Mouse (Mus musculus): Measurements from ENCODE around the gene Cadm3. TPM values are rescaled to one million over a fixed set of nuclear protein-coding genes. Genes with fewer than 3 reads are reported as not detected.

The Cadm3 gene
- 20.1 and 25.7 TPM in 2 replicates for polyA plus RNA-seq (2016; fragmentation: Nextera tagmentation; extraction: Ambion mirVana)

GRCm38 (mm10) chr1:173367356-173368046, at the start of gene Cadm3:
TSS of gene Cadm3 (minus strand) at chr1:173367695.
- H3K4me3 ChIP-seq = peak within 1 kb of the TSS; percentile 87
- WGBS = under 1% methylated on average over 41 of the region's 46 CpGs

GRCm38 (mm10) chr1:173414631-173415030, 47.1 kb upstream of the Cadm3 start:
- Histone ChIP-seq H3K9me3 (replicated peaks) (no peaks in the 10 kb centered on the region), H3K36me3 (no peaks in the 10 kb centered on the region), H3K4me1 (no peaks in the 10 kb centered on the region), H3K4me3 (no peak overlapping the region), H3K27me3 (no peaks in the 10 kb centered on the region), H3K27ac (no peak overlapping the region), H3K9ac (no peak overlapping the region), H3K4me2 (replicated peaks) (no peak overlapping the region)
- no peak for ATAC-seq (ENCODE audit: low FRiP score)
- 66% methylated on average over 3 of the region's 3 CpGs for WGBS

More at GRCm38 (mm10) chr1:173367356-173368046, at the start of gene Cadm3:
- H3K9ac ChIP-seq = peak within 1 kb of the TSS; percentile 94
- ATAC-seq (ENCODE audit: low FRiP score) = peak; percentile 87
- H3K4me1 ChIP-seq = peaks cover 15% of the 10 kb centered on the region
- no peaks in the 10 kb centered on the region for H3K9me3 ChIP-seq (replicated peaks)
- H3K4me2 ChIP-seq (replicated peaks) = peak within 1 kb of the TSS; percentile 83
- peak within 1 kb of the TSS; percentile 87 for H3K27ac ChIP-seq
- no peaks in the 10 kb centered on the region for H3K36me3 ChIP-seq
- no peaks in the 10 kb centered on the region for H3K27me3 ChIP-seq

- Histone ChIP-seq H3K4me3 (no peak overlapping the region), H3K4me1 (no peaks in the 10 kb centered on the region), H3K27ac (no peak overlapping the region), H3K9ac (no peak overlapping the region), H3K9me3 (replicated peaks) (no peaks in the 10 kb centered on the region), H3K4me2 (replicated peaks) (no peak overlapping the region), H3K27me3 (no peaks in the 10 kb centered on the region), H3K36me3 (no peaks in the 10 kb centered on the region)
- ATAC-seq (ENCODE audit: low FRiP score) = no peak
- WGBS = 92% methylated on average over 4 of the region's 4 CpGs
Measured at GRCm38 (mm10) chr1:173411863-173412262, 44.4 kb upstream of the Cadm3 start.

DNA sequence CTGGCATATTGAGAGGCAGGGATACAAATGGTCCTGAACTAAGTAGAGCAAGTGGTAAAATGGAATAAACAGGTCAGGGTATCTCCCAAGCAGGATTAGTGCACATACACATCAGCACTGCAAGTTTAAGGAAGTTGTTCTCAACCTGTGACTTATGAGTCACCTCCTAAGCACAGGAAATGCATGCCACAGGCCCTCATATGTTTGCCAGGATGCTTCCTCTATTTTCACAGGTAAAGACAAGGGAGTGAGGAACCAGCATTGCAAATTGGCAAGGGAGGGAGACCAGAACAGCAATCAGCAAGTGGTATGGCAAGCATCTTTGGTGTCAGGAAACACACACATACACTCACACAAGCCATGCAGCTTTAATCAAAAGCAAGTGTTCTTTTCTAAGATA, 41.6 kb upstream of the Cadm3 start:
- no peak overlapping the region for H3K4me3 ChIP-seq
- no peak overlapping the region for H3K9ac ChIP-seq
- H3K9me3 ChIP-seq (replicated peaks) = no peaks in the 10 kb centered on the region
- no peak overlapping the region for H3K4me2 ChIP-seq (replicated peaks)
- ATAC-seq (ENCODE audit: low FRiP score) = no peak
- no peaks in the 10 kb centered on the region for H3K27me3 ChIP-seq
- H3K27ac ChIP-seq = no peak overlapping the region
- H3K36me3 ChIP-seq = no peaks in the 10 kb centered on the region
- no peaks in the 10 kb centered on the region; the same call in 1 of the 2 replicates for H3K4me1 ChIP-seq

GRCm38 (mm10) chr1:173404696-173405309, 37.3 kb upstream of the Cadm3 start:
- 79% methylated on average over 5 of the region's 5 CpGs for WGBS
- no peak overlapping the region for H3K4me3 ChIP-seq
- no peak overlapping the region for H3K9ac ChIP-seq
- ATAC-seq (ENCODE audit: low FRiP score) = no peak
- no peak overlapping the region for H3K27ac ChIP-seq
- no peaks in the 10 kb centered on the region for H3K27me3 ChIP-seq
- H3K9me3 ChIP-seq (replicated peaks) = no peaks in the 10 kb centered on the region
- no peaks in the 10 kb centered on the region for H3K36me3 ChIP-seq
- no peak overlapping the region for H3K4me2 ChIP-seq (replicated peaks)
- H3K4me1 ChIP-seq = no peaks in the 10 kb centered on the region; the same call in 1 of the 2 replicates

GRCm38 (mm10) chr1:173398323-173398970, 31.0 kb upstream of the Cadm3 start:
- H3K36me3 ChIP-seq = no peaks in the 10 kb centered on the region
- H3K4me2 ChIP-seq (replicated peaks) = no peak overlapping the region
- peak; percentile 68 for ATAC-seq (ENCODE audit: low FRiP score)
- no peaks in the 10 kb centered on the region for H3K27me3 ChIP-seq
- H3K27ac ChIP-seq = no peak overlapping the region
- H3K9ac ChIP-seq = no peak overlapping the region
- H3K9me3 ChIP-seq (replicated peaks) = no peaks in the 10 kb centered on the region
- H3K4me3 ChIP-seq = no peak overlapping the region
- H3K4me1 ChIP-seq = no peaks in the 10 kb centered on the region
- WGBS = 38% methylated on average over 3 of the region's 3 CpGs

DNA sequence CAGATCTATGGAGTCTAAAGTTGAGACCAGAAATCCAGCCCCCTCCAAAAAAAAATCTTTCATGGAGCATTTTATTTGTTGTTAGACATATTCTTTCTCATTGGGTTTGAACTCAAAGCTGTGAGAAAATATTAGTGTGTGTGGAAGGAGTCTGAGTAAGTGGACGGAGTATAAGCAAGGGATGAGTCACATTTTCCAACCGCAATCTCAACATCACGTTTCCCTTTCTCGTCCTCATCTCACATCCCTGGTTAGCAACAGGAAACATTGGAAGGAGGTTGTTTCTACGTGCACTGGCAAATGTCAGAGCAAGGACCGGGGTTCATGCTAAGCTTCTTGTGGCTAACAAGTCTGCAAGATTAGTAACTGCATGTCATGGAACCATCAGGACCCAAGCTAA, 24.3 kb upstream of the Cadm3 start:
- Histone ChIP-seq H3K4me2 (replicated peaks) (no peak overlapping the region), H3K9ac (no peak overlapping the region), H3K27ac (no peak overlapping the region), H3K4me3 (no peak overlapping the region), H3K36me3 (no peaks in the 10 kb centered on the region), H3K4me1 (peaks cover 10% of the 10 kb centered on the region), H3K9me3 (replicated peaks) (no peaks in the 10 kb centered on the region), H3K27me3 (no peaks in the 10 kb centered on the region)
- ATAC-seq (ENCODE audit: low FRiP score) = no peak
- WGBS = 91% methylated on average over 6 of the region's 6 CpGs

DNA sequence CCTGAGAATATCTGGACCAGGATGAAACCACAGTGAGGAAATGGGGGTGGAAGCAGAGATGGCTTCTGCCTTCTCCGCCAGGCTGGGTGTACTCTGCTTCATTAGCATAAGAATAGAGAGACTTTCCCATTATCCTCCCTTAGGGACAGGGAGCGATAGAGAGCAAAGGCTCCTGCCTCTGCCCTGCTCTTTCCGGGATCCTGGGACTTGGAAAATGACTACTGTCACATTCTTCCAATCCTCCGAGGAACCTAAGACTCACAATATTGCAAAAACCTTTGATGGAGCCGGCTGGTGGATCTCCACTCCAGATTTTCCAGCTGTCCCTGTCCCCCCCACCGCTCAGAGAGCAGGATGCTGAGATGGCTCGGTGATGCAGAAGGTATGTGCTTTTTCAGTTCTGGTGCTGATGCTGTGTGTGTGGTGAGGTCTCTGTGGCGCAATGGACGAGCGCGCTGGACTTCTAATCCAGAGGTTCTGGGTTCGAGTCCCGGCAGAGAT, 22.5 kb upstream of the Cadm3 start:
- H3K9ac ChIP-seq = peak overlapping the region; percentile 55
- no peaks in the 10 kb centered on the region for H3K36me3 ChIP-seq
- peak; percentile 96 for ATAC-seq (ENCODE audit: low FRiP score)
- peak overlapping the region; percentile 85 for H3K27ac ChIP-seq
- peak overlapping the region; percentile 28 for H3K4me3 ChIP-seq
- 2% methylated on average over 13 of the region's 13 CpGs for WGBS
- H3K9me3 ChIP-seq (replicated peaks) = no peaks in the 10 kb centered on the region
- H3K4me2 ChIP-seq (replicated peaks) = peak overlapping the region; percentile 46
- peaks cover 10% of the 10 kb centered on the region for H3K4me1 ChIP-seq
- H3K27me3 ChIP-seq = no peaks in the 10 kb centered on the region

DNA sequence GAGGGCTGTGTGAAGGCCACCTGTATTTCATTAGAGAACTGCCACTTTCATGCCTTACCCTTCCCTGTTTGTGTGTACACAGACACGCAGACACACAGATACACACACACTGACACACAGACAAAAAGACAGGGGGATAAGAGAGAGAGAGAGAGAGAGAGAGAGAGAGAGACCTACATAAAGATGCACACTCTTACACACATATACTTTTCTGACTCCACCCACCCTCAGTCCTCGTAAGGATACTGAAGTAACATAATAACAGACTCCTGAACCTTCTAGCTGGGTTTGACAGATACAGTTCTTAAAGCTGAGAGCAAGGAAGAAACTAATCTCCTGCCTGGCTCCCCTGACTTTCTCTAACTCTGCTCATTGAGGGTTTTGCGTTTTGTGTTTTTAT, 21.9 kb upstream of the Cadm3 start:
- peak; percentile 53 for ATAC-seq (ENCODE audit: low FRiP score)
- Histone ChIP-seq H3K27ac (peak overlapping the region; percentile 85), H3K36me3 (no peaks in the 10 kb centered on the region), H3K9me3 (replicated peaks) (no peaks in the 10 kb centered on the region), H3K27me3 (no peaks in the 10 kb centered on the region), H3K4me1 (peaks cover 10% of the 10 kb centered on the region), H3K9ac (peak overlapping the region; percentile 55; the same call in 1 of the 2 replicates), H3K4me3 (peak overlapping the region; percentile 28), H3K4me2 (replicated peaks) (peak overlapping the region; percentile 46)
- 6% methylated on average over 3 of the region's 3 CpGs for WGBS

- Histone ChIP-seq H3K27ac (no peak overlapping the region), H3K9me3 (replicated peaks) (no peaks in the 10 kb centered on the region), H3K4me2 (replicated peaks) (no peak overlapping the region), H3K27me3 (no peaks in the 10 kb centered on the region), H3K36me3 (no peaks in the 10 kb centered on the region), H3K4me1 (no peaks in the 10 kb centered on the region), H3K4me3 (no peak overlapping the region), H3K9ac (no peak overlapping the region)
- WGBS = 89% methylated on average over 6 of the region's 6 CpGs
- no peak for ATAC-seq (ENCODE audit: low FRiP score)
Measured at GRCm38 (mm10) chr1:173381436-173381835, 13.9 kb upstream of the Cadm3 start.

DNA sequence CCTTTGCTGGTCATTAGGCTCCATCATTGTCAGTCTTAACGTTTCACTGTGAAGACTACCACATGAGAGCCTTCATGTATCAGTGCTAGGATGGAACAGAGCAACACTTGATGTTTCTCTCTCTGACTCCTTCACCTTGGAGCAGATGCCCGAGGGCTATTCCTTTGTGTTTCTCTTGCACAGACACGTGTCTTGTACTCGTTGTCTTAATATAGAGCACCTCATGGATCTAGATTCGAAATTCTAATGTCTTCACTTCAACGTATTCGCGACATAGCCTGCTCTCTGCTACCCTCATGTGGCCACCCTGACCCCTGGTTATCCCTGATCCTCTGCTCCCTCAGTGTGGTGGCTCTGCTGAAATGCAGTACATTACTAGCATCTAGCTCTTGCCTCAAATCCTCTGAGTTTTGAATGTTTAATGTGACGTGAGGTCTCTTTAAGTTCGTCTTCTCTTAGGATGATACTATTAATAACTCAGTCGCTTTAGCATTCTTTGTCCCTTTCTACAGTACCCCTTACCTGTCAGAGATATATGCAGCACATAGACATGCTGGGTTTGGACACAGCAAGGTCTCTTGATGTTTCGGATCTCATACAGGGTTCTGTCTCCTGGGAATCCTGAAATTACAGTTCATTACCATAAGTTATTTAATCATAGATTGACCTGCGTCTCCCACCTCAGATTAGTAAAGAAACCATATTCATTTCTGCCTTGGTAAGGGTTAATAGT, 10.1 kb upstream of the Cadm3 start:
- H3K27ac ChIP-seq = no peak overlapping the region
- H3K4me1 ChIP-seq = no peaks in the 10 kb centered on the region
- ATAC-seq (ENCODE audit: low FRiP score) = peak; percentile 83
- no peak overlapping the region for H3K9ac ChIP-seq
- H3K4me3 ChIP-seq = no peak overlapping the region
- WGBS = 32% methylated on average over 13 of the region's 13 CpGs
- no peaks in the 10 kb centered on the region for H3K27me3 ChIP-seq
- H3K4me2 ChIP-seq (replicated peaks) = peak overlapping the region; percentile 26; the same call in 1 of the 2 replicates
- no peaks in the 10 kb centered on the region for H3K36me3 ChIP-seq
- H3K9me3 ChIP-seq (replicated peaks) = no peaks in the 10 kb centered on the region

DNA sequence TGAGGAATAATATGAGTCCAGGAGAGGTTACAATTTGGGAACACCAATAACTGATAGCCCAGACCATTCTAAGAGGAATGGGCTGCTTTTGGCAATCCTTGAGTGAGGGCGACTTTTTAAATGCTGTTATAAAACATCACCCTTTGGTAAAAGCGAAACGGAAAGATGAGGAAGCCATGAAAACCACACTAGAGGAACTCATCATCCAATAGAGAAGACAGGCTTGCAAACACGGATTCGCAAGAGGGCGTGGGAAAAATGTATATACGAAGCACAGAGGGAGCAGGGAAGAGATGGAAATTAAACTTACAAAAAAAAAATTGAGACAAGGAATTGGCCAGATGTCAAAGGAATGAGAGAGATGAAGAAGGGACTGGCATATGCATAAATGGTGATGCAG, 6.5 kb upstream of the Cadm3 start:
- Histone ChIP-seq H3K9me3 (replicated peaks) (no peaks in the 10 kb centered on the region), H3K4me3 (no peak overlapping the region), H3K9ac (no peak overlapping the region), H3K4me2 (replicated peaks) (no peak overlapping the region), H3K4me1 (no peaks in the 10 kb centered on the region), H3K27ac (no peak overlapping the region), H3K36me3 (no peaks in the 10 kb centered on the region), H3K27me3 (no peaks in the 10 kb centered on the region)
- no peak for ATAC-seq (ENCODE audit: low FRiP score)
- 91% methylated on average over 7 of the region's 7 CpGs for WGBS
